Mouse (Mus musculus): Measurements from ENCODE around the gene Cfi.

Cfi gene

GRCm38 (mm10) chr3:129835388-129835934 lies at the start of gene Cfi:
Cfi (plus strand) TSS chr3:129835884.
- no peak for DNase-seq

- no peak for DNase-seq
Observed at GRCm38 (mm10) chr3:129793801-129794200, 41.9 kb upstream of the Cfi start.

GRCm38 (mm10) chr3:129797341-129797740 lies 38.3 kb upstream of the Cfi start:
- DNase-seq = no peak

DNA sequence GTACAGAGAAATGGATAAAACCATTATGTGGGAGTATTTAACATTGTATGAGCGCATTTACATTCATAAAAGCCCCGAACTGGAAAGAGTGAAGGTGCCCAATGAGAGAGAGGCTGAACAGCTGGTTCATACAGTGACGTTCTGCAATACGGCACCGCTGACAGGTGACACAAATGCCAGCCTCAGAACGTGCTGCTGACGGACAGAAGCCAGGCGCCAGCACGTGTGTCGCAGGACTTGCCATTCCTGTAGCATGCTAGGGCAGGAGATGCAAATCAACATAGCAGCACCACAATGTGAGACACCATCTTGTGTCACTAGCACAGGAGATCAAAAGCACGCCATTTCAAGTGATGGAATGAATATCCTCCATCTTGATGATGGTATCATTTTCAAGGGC lies 37.1 kb upstream of the Cfi start:
- no peak for DNase-seq

DNA sequence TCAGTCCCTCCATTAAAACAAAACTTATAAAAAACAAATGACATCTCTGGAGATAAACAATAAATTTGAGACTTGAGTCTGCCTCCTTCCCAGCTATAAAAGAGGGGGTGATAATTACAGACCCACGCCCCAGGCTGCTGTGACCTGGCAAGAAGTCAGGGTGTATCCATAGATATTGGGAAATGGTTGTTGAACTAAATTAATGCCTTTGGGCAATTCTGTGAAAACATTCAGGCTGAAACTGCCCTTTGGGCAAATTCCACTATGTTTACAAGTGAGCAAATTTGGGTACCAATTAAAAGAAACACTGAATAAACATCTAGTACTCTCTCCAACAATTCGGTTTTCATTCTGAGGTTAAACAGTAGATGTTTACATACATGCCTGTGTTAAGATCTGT lies 36.7 kb upstream of the Cfi start:
- no peak for DNase-seq

GRCm38 (mm10) chr3:129803765-129804164 lies 31.9 kb upstream of the Cfi start, which contains the start of gene Lrit3:
Lrit3 (minus strand) TSS chr3:129804030.
- DNase-seq = no peak

DNA sequence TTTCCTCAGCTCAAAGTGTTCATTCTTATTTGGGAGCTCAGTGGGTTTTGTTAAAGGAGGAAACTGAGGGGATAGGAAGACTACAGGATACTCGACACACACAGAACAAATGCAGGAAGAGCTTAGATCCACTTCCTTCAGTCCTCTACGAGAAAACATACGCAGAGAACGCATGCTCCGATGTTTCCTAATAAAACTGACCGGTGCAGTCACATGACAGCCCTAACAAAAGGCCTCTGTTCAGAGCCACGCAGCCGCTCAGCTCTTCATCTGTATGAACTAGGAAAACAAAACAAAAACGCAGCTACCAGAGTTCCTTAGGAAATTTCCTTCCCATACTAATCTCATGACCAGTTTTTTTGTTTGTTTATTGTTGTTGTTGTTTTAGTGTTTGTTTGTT lies 14.8 kb upstream of the Cfi start:
- DNase-seq = no peak

DNA sequence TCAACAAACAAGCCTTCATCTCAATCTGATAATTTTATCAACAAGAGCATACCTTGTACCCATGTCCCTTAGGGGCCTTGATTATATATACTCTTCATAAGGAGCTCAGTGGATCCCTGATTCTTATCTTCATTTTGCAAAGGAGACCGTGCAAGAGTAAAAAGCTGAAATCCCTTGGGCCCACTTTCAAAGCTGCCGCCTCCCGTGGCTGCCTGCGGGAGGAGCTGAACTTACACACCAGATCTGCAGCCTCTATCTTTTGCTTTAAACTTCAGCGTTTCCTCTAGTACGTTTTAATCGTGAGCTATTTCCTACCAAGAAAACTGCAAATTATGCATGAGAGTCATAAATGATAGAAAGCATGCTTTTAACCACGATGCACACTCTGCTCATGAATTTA lies 13.9 kb upstream of the Cfi start:
- DNase-seq = no peak

DNA sequence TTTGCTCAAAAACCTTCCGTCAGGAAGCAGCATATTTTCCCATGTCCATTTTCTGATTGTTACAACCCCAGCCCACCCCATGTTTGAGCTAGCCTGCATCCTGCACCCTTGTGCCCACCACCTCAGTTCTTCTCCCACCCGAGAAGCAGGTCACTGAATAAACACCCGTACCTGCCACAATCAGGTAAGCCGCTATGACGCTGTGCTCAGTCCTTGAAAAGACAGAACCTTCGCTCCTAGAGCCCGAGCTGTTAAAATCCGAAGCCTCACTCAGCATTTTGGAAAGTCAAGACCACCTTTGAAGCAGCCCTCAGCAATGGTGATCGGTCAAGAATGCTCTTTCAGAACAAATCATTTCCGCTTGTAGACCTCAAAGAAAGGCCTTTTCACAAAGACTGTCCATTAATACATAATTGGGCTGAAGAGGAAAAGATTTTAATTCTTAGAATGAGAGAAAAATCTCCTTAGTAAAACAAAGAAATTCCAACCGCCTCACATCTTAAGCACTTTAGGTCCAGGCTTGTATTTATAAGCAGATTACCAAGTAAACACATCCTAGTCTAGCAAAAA lies 13.4 kb upstream of the Cfi start, which contains the start of gene Rrh:
Rrh (minus strand) TSS at position 382 of the 570 bp plus-strand sequence.
- no peak for DNase-seq

DNA sequence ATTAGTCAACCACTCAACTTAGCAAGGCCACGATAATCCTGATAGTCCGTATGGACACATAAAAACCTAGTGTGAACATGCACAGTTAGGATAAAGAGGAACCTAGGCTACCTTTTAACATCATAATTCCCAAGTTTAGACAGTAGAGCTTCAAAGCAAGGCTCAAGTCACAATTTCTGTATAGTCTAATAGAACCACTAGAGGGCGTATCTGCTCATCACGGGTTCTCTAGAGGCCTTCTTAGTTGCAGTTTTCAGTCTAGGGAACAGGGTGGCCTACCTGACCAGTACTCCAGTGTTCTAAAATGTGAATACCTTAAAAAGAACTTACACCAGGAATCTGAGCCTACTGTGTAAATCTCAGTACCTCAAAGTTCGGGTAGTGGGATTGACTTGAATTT lies 12.4 kb upstream of the Cfi start:
- no peak for DNase-seq

- no peak for DNase-seq
Observed at GRCm38 (mm10) chr3:129824146-129824545, 11.5 kb upstream of the Cfi start.

DNA sequence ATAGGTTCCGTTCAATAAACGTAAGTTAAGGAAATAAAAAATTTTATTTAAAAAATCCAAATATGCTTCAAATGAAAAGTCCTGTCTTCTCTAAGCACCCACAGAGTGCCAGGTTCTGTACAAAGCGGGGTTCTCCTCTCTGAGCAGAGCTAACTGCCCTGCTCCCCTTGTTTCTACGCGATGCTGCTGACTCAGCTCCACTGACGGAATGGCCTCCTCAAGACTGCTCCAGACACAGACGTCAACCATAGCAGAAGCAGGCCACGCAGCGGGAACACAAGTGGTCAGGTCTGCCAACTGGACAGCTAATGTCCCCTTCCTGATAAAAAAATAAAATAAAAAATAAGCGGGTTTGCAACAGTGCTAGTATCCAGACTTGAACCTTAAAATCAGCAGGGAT lies 10.8 kb upstream of the Cfi start:
- no peak for DNase-seq

DNA sequence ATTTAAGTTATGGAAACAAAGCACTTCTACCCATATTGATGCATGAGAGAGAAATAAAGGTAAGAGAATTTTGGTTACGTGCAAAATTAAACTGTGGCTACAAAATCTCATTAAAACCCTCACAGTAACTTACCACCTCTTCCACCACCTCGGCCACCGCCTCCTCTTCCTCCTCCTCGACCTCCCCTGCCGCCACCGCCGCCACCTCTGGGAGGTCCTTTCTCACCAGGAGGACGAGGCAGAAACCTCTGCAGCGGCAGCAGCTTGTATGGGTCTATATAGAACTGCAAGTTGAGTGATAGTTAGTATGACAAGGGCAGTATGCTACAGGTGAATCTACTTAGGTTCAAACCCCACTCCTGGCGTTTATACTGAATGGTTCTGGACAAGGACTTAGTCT lies 9.0 kb upstream of the Cfi start:
- no peak for DNase-seq

DNA sequence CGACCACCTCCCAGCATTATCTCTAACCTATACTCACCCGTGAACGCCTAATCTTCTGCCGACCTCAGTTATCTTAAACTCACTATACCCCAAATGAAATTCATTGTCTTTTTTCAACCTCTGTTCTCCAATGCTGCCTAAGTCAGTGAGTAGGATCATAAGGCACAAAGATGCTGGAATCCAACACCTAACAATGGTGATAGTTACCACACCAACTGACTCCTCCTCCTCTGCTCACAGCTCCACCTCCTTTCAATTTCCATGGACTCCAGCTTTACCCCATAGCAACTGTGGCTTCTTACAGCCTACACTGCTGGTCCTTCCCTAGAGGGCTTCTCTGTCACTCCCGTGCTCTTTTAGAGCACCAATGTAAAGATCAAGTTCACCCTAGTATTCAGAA lies 8.0 kb upstream of the Cfi start:
- DNase-seq = no peak

- DNase-seq = no peak
Observed at GRCm38 (mm10) chr3:129830626-129831025, 5.1 kb upstream of the Cfi start.

DNA sequence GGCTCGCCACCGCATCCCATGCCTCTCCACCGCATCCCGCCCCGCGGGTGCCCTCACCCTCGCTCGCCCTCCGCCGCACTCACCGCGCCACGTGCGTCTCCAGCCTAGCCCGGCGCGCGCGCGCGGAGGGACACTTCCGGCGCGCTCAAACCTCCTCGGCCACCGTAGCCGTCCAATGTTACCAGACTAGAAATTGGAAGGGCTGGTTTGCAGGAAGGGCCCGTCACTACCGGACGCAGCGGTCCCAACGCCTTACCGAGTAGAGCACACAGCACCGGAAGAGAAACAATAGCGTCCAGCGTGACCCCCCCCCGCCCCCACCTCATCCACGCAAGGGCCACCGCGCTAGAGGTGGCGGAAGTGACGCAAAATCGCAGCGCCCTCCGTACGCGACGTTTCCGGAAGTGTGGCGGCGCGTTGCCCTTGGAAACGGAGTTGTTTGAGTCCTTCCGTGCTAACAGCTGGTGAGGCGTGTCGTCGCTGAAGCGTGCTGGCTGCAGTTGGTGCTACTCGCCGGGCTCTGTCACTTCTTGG lies 4.6 kb upstream of the Cfi start, which contains the start of gene Gar1:
Gar1 (minus strand) TSS at position 362 of the 534 bp plus-strand sequence.
- peak; percentile 95 for DNase-seq

- DNase-seq = no peak
Observed at GRCm38 (mm10) chr3:129836051-129836697, 490 bp downstream of the Cfi start.

GRCm38 (mm10) chr3:129836965-129837364 lies 1.3 kb downstream of the Cfi start:
- DNase-seq = no peak

DNA sequence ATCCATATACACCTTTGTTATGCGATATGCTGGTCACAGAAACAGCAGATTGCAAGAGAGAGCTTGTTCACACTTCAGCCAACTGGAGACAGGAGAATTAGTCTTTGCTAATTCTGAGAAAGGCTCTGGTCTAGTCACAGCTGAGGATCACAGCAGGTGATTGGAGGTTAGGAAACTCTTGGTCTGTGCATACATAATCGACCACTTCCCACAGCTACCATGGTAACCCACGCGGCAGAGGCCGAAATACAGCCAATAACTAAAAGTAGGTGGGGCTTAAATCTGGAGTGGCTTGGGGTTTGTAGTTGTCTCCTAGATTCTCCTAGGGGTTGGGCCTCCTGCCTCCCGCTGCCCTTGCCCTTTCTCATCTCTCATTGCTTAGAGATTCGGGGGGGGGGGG lies 2.3 kb downstream of the Cfi start:
- DNase-seq = no peak

DNA sequence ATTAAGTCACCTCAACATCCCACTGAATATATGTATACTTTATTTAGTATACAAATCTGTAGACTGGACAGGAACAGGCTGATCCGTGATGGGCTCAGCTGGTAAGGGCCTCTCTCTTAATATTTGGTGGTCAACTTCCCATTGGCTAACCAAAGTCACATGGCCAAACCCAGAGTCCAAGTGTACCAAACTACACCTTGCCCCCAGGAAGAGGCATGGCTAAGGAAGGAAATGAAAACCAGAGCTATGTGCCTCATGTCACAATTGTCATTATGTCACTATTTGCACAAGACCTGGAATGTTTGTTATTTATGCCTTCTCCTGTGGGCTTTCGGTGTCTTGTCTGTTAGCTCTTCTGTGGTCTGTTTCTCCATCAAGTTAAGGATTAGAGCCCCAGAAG lies 10.2 kb downstream of the Cfi start:
- DNase-seq = no peak

GRCm38 (mm10) chr3:129846846-129847245 lies 11.2 kb downstream of the Cfi start:
- no peak for DNase-seq

DNA sequence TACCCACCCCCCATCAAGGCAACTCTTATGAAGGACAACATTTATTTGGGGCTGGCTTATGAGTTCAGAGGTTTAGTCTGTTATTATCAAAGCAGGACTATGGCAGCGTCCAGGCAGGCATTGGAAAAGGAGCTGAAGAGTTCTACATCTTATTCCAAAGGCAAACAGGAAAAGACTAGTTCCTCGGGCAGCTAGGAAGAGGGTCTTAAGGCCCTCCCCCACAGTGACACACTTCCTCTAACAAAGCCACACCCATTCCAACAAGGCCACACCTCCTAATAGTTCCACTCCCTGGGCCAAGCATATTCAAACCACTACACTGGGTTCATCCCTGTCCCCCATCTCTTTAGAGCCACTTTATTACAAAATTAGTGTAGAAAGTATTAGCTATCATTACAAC lies 26.9 kb downstream of the Cfi start:
- no peak for DNase-seq

- DNase-seq = no peak
Observed at GRCm38 (mm10) chr3:129863698-129864097, 28.0 kb downstream of the Cfi start.

- DNase-seq = no peak
Observed at GRCm38 (mm10) chr3:129877327-129877726, 41.6 kb downstream of the Cfi start.
